Mouse (Mus musculus) kidney, embryonic 15.5 days (tissue): ENCODE data around the gene Vmn1r118. TPM values are rescaled to one million over a fixed set of nuclear protein-coding genes. Genes with fewer than 3 reads are reported as not detected.
"Not testable (repeated sequence)": the region's sequence is repeated elsewhere in the genome, so short reads cannot be mapped to it uniquely, and the experiment has no call there.

Experiments used
- ATAC-seq: fragments of 200-750 bp; cut with Nextera tagmentation; replicated peaks from 2 replicates; pipeline ENCODE4 v1.8.0; 2017; ENCODE audit warnings: moderate TSS enrichment; ENCODE audit not compliant: low FRiP score
- H3K27ac ChIP-seq: fragments of 300-500 bp; sonication (generic); 2 replicates; pipeline ENCODE4 v1.5.1; 2015; ENCODE audit warnings: mild to moderate bottlenecking, inconsistent platforms
- H3K27me3 ChIP-seq: fragments of 300-500 bp; sonication (generic); 2 replicates; pipeline ENCODE4 v1.6.1; 2015; ENCODE audit warnings: inconsistent platforms
- H3K36me3 ChIP-seq: fragments of 300-500 bp; sonication (generic); 2 replicates; pipeline ENCODE4 v1.6.1; 2015; ENCODE audit warnings: inconsistent platforms
- H3K4me1 ChIP-seq: fragments of 300-500 bp; sonication (generic); 2 replicates; pipeline ENCODE4 v1.6.1; 2015; ENCODE audit warnings: inconsistent platforms
- H3K4me2 ChIP-seq: fragments of 300-500 bp; sonication (generic); 2 replicates; pipeline ENCODE4 v1.6.1; 2015; ENCODE audit warnings: moderate library complexity, mild to moderate bottlenecking, inconsistent platforms
- H3K4me3 ChIP-seq: fragments of 300-500 bp; sonication (generic); replicated peaks from 2 replicates; pipeline ENCODE4 v1.5.1; 2015; ENCODE audit warnings: mild to moderate bottlenecking, inconsistent platforms
- H3K9ac ChIP-seq: fragments of 300-500 bp; sonication (generic); 2 replicates; pipeline ENCODE4 v1.6.1; 2015; ENCODE audit warnings: mild to moderate bottlenecking, inconsistent platforms
- H3K9me3 ChIP-seq: fragments of 300-500 bp; sonication (generic); replicated peaks from 2 replicates; pipeline ENCODE4 v1.6.1; 2016; ENCODE audit warnings: inconsistent platforms
- WGBS: fragments of 180-500 bp; shearing (Covaris S2); methylation state at CpG from one replicate; pipeline ENCODE4 v1.1.7; 2015; ENCODE audit warnings: mixed read lengths; 5-methylcytosine and 5-hydroxymethylcytosine counted together
- polyA plus RNA-seq: library from polyadenylated mRNA; unstranded; fragments of >200 nt; fragmentation: Nextera tagmentation; extraction: Ambion mirVana; gene quantifications from 2 replicates; pipeline ENCODE4 v1.2.1, GENCODE M21; 2015

Gene Vmn1r118
- polyA plus RNA-seq = not detected in 2 replicates

DNA sequence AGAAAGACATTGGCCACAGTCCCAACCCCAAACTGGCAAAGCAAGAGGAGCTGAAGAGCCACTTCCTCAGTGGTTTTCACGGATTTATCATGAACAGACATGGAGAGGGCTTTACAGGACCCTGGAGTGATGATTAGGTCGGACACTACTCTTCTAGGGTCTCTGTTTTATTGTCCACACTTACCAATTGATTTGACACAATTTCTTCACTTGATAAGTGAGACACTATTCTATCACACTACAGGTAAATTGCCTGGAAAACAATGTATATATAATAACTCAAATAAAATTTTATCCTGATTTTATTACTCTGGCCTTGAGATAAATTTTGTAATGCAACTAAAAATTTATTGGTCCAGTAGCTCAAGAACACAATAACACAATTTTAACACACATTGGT, at the start of gene Vmn1r118:
Gene Vmn1r118, minus strand, starts transcription at position 101 of the 400 bp plus-strand sequence.
- not testable (repeated sequence) for H3K9me3 ChIP-seq, H3K27ac ChIP-seq, H3K36me3 ChIP-seq, ATAC-seq, H3K9ac ChIP-seq, H3K4me1 ChIP-seq, H3K27me3 ChIP-seq, H3K4me2 ChIP-seq, H3K4me3 ChIP-seq
- no CpG with 5 or more reads among the region's 2 CpGs for WGBS

DNA sequence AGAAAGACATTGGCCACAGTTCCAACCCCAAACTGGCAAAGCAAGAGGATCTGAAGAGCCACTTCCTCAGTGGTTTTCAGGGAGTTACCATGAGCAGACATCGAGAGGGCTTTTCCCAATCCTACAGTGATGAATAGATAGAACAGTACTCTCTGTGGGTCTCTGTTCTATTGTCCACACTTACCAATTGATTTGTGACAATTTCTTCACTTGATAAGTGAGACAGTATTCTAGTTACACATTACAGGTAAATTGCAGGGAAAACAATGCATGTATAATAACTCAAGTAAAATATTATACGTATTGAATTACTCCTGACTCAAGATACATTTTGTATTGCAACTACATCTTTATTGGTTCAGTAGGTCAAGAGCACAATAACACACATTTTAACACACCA, 28.1 kb downstream of the Vmn1r118 start, which contains the start of gene Vmn1r117:
Gene Vmn1r117, minus strand, starts transcription at position 101 of the 400 bp plus-strand sequence.
- not testable (repeated sequence) for H3K9me3 ChIP-seq, ATAC-seq, H3K36me3 ChIP-seq, H3K4me1 ChIP-seq, H3K9ac ChIP-seq, H3K27me3 ChIP-seq, H3K4me2 ChIP-seq, H3K27ac ChIP-seq, H3K4me3 ChIP-seq
- no CpG with 5 or more reads among the region's 2 CpGs for WGBS

DNA sequence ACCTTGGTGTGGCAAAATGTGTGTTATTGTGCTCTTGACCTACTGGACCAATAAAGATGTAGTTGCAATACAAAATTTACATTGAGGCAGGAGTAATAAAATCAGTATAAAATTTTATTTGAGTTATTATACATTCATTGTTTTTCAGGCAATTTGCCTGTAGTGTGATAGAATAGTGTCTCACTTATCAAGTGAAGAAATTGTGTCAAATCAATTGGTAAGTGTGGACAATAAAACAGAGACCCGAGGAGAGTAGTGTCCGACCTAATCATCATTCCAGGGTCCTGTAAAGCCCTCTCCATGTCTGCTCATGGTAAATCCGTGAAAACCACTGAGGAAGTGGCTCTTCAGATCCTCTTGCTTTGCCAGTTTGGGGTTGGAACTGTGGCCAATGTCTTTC, 40.2 kb downstream of the Vmn1r118 start, which contains the start of gene Vmn1r116:
Gene Vmn1r116, plus strand, starts transcription at position 301 of the 400 bp plus-strand sequence.
- 79% methylated on average over 3 of the region's 3 CpGs for WGBS

More for the DNA sequence above, 40.2 kb downstream of the Vmn1r118 start, which contains the start of gene Vmn1r116:
- not testable (repeated sequence) for H3K4me1 ChIP-seq, H3K27ac ChIP-seq, H3K36me3 ChIP-seq, ATAC-seq, H3K27me3 ChIP-seq, H3K9ac ChIP-seq, H3K9me3 ChIP-seq, H3K4me2 ChIP-seq, H3K4me3 ChIP-seq

Other genes with a start within 250 kb of the Vmn1r118 start
- gene Vmn1r107, start 243.4 kb downstream of the Vmn1r118 start, polyA plus RNA-seq = not detected in 2 replicates
- not detected in 2 replicates for gene Vmn1r111, start 209.1 kb downstream of the Vmn1r118 start, polyA plus RNA-seq
- not detected in 2 replicates for gene Gm10668, start 181.7 kb downstream of the Vmn1r118 start, polyA plus RNA-seq
- not detected in 2 replicates for gene Vmn1r112, start 141.2 kb downstream of the Vmn1r118 start, polyA plus RNA-seq
- not detected in 2 replicates for gene Vmn1r113, start 125.1 kb downstream of the Vmn1r118 start, polyA plus RNA-seq
- not detected in 2 replicates for gene Vmn1r114, start 100.2 kb downstream of the Vmn1r118 start, polyA plus RNA-seq
- not detected in 2 replicates for gene Vmn1r115, start 67.4 kb downstream of the Vmn1r118 start, polyA plus RNA-seq
- gene Vmn1r116, start 40.1 kb downstream of the Vmn1r118 start, polyA plus RNA-seq = not detected in 2 replicates
- gene Vmn1r117, start 28.2 kb downstream of the Vmn1r118 start, polyA plus RNA-seq = not detected in 2 replicates
- gene Vmn1r119, start 100.1 kb upstream of the Vmn1r118 start, polyA plus RNA-seq = not detected in 2 replicates
- not detected in 2 replicates for gene Vmn1r120, start 141.4 kb upstream of the Vmn1r118 start, polyA plus RNA-seq
- gene Vmn1r121, start 186.2 kb upstream of the Vmn1r118 start, polyA plus RNA-seq = not detected in 2 replicates
- gene Vmn1r122, start 221.8 kb upstream of the Vmn1r118 start, polyA plus RNA-seq = not detected in 2 replicates
- not detected in 2 replicates for gene Vmn1r123, start 249.8 kb upstream of the Vmn1r118 start, polyA plus RNA-seq